Mouse (Mus musculus): ENCODE measurements around the gene Tyw3.

Tyw3 gene

GRCm38 (mm10) chr3:154565437-154565836, 31.5 kb downstream of the Tyw3 start:
- no peak for DNase-seq (ENCODE audit: extremely low read depth, low read depth)

DNA sequence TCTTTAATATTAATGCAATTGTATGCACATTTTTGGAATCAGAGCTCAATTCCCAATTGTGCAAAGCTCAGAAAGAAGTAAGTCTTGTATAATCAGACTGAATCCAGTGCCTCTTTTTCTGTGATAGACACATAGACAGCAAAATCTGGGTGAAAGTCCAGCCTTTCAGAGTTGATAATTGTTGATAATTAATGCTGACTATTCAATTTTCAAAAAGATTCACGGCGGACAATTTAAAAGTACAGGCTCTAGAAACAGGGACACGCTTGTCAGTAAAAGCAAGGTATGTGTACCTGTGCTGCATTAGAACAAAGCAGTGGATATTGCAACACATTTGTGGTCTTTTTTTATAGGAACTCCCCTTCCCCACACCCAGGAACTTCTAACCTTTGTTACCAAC, 34.7 kb downstream of the Tyw3 start:
- DNase-seq (ENCODE audit: extremely low read depth, low read depth), result no peak

GRCm38 (mm10) chr3:154551035-154551411, 45.9 kb downstream of the Tyw3 start:
- DNase-seq (ENCODE audit: extremely low read depth, low read depth), result no peak

DNA sequence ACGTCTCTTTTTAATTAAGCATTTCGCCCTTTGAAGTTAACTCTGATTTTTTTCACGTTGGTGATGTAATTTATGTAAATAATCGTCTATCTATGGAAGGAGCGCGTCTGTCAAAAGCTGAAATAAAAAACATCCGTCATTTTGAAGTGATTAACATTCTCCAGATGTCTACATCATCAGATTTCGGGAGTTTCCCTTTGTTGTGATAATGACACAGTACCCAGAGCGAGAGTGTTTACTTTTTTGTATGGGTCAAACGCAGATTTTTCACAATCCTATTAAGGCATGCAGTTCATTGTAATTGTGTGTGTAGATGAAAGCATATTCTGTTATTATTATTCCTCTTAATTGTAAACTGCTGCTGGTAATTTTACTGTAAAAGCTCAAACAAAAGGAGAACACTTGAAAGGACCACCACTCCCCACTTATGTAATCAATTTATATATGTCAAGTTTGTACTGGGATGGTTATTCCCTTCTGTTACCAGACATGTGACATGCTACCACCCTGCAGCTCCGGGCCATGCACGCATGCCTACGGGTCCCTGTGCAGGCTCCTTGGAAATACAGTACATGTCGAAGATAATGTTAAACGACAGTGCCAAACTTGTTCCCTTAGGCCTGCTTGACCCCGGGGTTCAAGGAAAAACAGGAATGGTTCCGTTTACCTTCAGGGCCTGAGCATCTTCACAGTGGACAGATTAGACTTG, 46.4 kb downstream of the Tyw3 start:
- no peak for DNase-seq (ENCODE audit: extremely low read depth, low read depth)

DNA sequence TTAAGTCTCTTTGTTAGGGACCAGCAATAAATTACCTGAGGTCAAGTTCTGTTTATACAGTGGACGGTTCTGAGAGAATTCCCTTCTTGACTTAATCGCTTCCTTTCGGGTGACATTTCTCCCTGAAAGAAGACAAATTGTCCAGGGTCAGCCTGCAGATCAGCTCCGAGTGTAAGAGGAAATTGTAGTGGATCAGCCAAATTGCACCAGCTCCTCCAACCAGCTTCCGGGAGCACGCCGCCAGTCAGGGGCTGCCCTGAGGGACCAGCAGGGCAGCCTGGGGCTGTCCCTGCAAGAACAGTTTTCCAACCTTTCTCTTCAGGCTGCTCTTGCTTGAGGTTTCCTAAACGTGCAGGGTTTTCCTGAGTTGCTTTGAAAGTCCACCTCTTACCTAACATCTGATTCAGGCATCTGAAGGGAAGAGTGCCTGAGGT, 48.0 kb downstream of the Tyw3 start:
- no peak for DNase-seq (ENCODE audit: extremely low read depth, low read depth)

DNA sequence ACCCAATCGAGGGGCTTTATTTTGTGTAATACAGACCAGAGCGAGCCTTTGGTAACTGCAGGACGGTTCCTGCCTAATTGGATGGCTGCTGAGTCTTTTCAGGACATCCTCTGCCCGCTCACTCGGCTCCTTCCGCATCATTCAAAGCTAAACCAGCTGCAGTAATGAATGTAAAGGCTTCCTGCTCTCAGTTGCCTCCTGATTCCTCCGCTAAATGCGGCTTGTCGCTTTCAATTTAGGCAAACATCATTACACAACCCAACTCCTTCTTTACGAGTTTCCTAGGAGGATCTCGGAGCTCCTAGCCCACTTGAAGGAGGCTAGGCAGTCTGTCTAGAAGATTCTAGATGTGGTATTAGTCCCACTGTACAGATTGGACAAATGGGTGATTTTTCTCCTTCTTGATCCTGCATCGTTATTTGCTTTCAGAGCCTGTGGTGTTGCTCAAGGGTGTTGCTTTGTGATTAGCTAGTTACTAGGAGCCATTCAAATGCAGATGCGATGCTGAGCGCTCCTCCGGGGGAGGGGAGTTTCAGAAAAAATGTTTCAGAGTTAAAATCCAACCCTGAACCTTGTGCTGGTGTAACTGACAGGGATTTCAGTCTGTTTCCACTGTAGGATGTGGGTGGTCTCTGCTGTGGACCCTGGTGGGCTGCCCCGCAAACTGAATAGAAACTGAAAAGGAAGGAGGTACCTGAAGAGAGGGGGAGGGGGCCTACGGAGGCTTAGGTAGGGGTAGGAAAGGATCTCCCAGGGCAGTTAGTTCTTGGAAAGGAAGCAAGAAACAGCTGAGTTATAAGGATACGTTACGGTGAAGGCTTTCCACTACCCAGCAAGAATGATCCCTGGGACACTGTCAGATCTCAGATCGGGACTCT, 49.1 kb downstream of the Tyw3 start:
- DNase-seq (ENCODE audit: extremely low read depth, low read depth), result no peak

DNA sequence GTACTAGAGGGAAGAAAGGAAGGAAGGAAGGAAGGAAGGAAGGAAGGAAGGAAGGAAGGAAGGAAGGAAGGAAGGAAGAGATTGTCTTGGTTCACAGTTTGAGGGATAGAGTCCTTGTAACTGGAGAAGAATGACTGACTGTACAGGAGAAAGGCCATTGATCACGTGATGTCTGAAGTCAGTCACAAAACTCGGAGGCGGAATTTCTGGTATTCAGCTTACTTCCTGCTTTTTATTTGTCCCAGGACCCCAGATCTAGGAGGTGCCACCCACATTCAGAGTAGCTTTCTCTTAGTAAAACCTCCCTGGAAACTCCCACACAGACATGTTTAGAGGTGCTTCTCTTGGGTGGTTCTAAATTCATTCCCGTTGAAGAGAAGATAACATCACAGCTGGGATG, 50.7 kb downstream of the Tyw3 start:
- no peak for DNase-seq (ENCODE audit: extremely low read depth, low read depth)

DNA sequence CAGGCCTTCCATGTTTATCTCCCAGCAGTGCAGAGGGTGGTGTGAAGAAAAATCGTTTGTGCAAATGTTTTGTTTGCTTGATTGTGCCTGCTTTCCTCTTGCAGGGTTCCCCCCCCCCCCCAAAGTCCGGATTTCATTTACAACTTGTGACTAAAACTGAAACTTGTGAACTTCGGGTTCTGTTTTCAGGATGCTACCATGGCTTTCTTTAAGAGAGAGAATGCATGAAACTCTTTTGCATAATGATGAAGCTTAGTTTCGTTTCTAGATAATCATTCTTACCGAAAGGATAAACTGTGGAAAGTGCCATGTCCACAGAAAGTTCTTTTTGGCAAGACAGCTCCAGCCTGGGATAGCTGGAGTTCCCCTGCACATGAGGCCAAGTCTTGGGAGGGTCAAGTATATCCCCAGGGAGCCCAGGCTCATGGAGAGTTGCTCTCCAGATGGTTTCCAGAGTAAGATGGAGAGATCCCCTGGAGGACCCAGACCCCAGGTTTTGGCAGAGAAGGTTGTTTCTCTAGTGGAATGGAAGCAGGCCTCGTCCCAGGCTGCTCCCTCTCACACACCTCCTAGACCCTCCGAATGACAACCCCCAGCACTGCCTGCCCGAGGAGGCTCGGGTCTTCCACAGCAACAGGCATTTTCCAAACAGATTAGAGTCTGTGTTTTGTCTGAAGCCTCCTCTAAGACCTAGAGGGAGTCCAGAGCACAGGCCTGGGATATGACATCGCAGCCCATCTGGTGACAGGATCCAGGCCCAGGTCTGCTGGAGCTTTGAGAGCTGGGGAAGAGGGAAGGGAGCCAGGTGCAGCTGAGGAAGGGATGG, 56.6 kb downstream of the Tyw3 start:
- no peak for DNase-seq (ENCODE audit: extremely low read depth, low read depth)

DNA sequence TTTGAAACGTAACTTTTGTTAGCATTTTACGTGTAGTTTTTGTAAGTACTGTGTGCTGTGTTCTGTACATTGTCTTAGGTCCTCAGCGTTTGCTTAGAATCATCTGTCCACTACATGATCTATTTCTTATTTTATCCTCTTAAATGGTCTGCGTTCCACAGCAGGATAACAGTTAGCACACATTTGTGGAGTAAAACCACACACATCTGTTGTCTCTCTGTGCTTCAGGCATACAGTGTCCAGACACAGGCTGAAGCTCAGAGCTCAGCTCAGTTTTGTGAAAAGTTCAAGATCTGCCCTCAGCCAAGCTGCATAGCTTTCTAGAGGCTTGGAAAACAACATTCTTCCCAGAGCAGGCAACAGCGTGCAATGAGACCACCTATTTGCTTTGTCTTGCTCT, 60.8 kb downstream of the Tyw3 start:
- no peak for DNase-seq (ENCODE audit: extremely low read depth, low read depth)

- DNase-seq (ENCODE audit: extremely low read depth, low read depth), result no peak
Measured at GRCm38 (mm10) chr3:154533246-154533645, 63.7 kb downstream of the Tyw3 start.

- DNase-seq (ENCODE audit: extremely low read depth, low read depth), result no peak
Measured at GRCm38 (mm10) chr3:154528973-154529372, 67.9 kb downstream of the Tyw3 start.

GRCm38 (mm10) chr3:154526610-154527009, 70.3 kb downstream of the Tyw3 start:
- no peak for DNase-seq (ENCODE audit: extremely low read depth, low read depth)

Data from MEL-GATA-1-ER (cell line).